Mouse (Mus musculus) olfactory bulb, adult 2 months (tissue): ENCODE results near the gene Zfp850.
"Not testable (repeated sequence)": the region's sequence is repeated elsewhere in the genome, so short reads cannot be mapped to it uniquely, and the experiment has no call there.

Experiments
- CTCF ChIP-seq: fragments of 200-500 bp; IDR thresholded peaks from 2 replicates; pipeline ENCODE4 v1.5.1; 2012; ENCODE audit warnings: low read depth, mild to moderate bottlenecking, low read length, moderate library complexity; ENCODE audit not compliant: insufficient read depth
- POLR2A ChIP-seq: fragments of 200-500 bp; IDR thresholded peaks from 2 replicates; pipeline ENCODE4 v1.6.1; 2012; ENCODE audit warnings: mild to moderate bottlenecking, low read depth, low read length, moderate library complexity; ENCODE audit not compliant: insufficient read depth

DNA sequence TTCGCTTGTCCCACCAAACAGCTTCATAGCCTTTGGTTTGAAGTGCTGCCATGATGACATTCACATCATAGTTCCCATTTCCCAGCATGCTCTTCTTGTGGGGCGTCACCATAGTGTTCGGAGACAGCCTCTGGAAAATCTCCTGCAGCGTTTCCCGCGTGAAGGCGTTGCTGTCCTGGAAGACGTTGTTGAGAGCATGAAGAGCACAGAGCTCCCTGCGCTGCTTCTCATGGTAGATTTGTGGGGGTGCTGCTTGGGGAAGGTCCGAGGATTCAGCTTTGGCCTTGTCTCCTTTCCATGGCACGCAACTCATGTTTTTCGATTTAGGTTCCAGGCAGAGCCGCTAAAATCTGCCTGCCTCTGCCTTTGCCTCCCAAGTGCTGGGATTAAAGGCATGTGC is 64.5 kb downstream of the Zfp850 start:
- TF ChIP-seq CTCF, POLR2A: not testable (repeated sequence)
